Mouse (Mus musculus) splenic B cell, adult 2 months (primary cell): ENCODE measurements around the gene Mmrn2.

ENCODE experiments used
- DNase-seq: peaks from one replicate; pipeline ENCODE4 v3.0.0-alpha.2; 2011; ENCODE audit warnings: low read depth, low spot score
- H3K27me3 ChIP-seq: 2 replicates; pipeline ENCODE4 v1.6.1; 2012; ENCODE audit warnings: mild to moderate bottlenecking, low read length, moderate library complexity, mixed read lengths; ENCODE audit not compliant: control insufficient read depth, poor library complexity, insufficient read depth, severe bottlenecking
- H3K36me3 ChIP-seq: 2 replicates; pipeline ENCODE4 v1.6.1; 2012; ENCODE audit warnings: mild to moderate bottlenecking, low read length, moderate library complexity, mixed read lengths; ENCODE audit not compliant: control insufficient read depth, poor library complexity, insufficient read depth, severe bottlenecking

The Mmrn2 gene

DNA sequence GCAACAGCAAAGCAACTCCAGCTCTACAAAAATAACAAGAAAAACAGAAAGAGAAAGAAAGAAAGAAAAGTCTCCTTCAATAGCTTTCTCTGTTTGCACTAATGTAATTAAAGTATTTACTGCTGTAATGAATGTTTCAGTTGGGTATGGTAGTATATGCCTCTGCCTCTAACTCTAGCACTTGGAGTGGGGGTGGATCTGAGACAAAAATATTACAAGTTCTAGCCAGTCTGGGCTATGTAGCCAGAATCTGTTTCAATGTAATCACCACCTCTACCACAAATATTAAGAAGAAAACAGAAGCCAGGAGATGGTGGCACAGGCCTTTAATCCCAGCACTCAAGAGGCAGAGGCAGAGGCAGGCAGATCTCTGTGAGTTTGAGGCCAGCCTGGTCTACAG is 73.1 kb downstream of the Mmrn2 start:
- H3K27me3 ChIP-seq: no peaks in the 10 kb centered on the region
- no peak for DNase-seq
- no peaks in the 10 kb centered on the region for H3K36me3 ChIP-seq

DNA sequence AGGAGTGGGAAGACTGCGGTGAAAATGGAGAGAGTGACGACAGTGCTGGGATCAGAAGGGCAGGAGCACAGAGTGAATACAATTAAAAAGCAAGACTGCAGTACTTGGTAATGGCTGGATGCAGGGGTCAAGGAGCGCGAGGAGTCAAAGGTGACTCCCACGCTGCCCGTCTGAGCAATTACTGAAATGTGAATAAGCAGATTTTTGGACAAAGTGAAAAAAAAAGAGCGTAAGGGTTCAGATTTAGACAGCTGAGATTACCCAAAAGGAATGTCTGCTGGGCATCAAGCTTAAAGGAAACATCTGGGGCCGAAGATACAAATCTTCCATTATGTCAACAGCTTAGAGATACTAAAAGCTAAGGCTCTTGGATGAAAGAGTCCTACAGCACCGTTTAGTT is 74.5 kb downstream of the Mmrn2 start:
- DNase-seq: no peak
- Histone ChIP-seq H3K27me3 (no peaks in the 10 kb centered on the region), H3K36me3 (no peaks in the 10 kb centered on the region)

DNA sequence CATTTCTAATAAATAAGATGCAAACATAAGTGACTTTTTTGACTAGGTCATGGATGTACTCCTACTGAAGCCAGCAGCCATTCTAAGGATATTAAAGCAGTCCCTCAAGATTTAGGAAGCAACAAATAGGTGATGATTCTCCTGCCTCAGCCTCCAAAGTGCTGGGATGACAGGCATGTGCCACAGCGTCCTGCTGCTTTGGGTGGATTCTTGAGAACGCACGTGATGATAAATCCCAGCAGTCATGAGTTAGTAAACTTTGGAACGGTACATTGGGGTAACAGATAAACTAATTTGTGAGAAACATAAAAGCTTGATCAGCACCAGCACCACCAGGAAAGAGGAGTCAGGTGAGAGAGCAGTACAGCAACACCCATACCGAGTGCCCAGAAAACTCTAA is 75.2 kb downstream of the Mmrn2 start:
- no peak for DNase-seq
- Histone ChIP-seq H3K36me3 (no peaks in the 10 kb centered on the region), H3K27me3 (no peaks in the 10 kb centered on the region)

DNA sequence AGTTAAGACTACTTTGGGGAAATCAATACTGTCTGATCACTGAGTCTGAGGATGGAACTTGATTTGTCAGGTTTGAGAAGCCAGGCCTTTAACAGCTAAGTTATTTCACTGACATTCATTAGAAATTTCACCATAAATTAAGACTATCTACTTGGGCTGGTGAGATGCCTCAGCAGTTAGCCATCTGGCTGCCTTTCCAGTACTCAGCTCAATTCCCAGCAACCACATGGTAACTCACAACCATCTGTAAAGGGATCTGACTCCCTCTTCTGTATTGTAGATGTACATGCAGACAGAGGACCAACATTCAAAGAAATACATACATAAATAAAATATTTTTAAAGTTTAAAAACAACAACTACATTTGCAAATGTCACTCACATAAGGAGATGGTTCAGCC is 76.6 kb downstream of the Mmrn2 start:
- no peaks in the 10 kb centered on the region for H3K27me3 ChIP-seq
- H3K36me3 ChIP-seq: no peaks in the 10 kb centered on the region
- no peak for DNase-seq

DNA sequence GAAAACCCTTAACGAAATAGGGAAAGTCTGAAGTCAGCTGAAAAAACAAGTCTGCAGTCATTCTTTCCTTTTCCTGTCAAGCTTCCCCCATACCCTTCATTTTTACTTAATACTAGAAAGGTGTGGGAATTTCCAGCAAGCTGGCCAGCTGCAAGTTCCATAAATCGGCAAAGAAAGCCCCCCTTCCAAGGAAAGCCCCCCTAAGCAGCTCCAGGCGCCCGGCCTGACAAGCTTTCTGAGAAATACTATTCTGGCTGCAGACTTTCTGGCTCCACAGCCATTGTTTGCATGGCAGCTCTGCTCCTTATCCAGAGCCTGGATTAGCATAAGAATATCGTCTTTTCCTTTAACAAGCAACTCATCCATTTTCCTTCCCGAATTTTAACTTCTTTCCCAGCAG is 78.4 kb downstream of the Mmrn2 start:
- no peak for DNase-seq
- no peaks in the 10 kb centered on the region for H3K36me3 ChIP-seq
- no peaks in the 10 kb centered on the region for H3K27me3 ChIP-seq
